Mouse (Mus musculus) naive thymus-derived CD4-positive, alpha-beta T cell, adult 2 months (primary cell): Measurements from ENCODE around the gene Rsph14.

ENCODE experiments used
- DNase-seq: peaks from one replicate; pipeline ENCODE4 v3.0.0-alpha.2; 2011; ENCODE audit warnings: low read depth

The Rsph14 gene

DNA sequence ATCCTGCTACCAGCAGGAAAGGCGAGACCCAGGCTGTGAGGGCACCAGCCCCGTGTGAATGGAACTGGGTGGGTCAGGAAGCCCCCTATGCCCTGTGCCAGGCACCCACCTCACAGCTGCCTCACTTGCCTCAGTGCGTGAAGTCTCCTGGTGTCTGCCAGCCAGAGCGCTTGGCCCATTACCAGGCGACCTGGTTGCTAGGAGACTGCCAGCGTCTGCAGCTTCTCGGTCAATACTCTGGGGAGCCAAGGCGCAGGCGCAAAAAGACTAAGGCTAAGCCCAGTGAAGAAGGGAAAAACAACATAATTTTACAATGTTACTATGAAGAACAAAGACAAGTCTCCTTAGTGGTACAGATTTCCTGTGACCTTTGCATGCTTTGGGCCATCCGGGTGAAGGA lies at the start of gene Rsph14:
Rsph14 (minus strand) TSS at position 192 of the 400 bp plus-strand sequence.
- DNase-seq, result no peak

DNA sequence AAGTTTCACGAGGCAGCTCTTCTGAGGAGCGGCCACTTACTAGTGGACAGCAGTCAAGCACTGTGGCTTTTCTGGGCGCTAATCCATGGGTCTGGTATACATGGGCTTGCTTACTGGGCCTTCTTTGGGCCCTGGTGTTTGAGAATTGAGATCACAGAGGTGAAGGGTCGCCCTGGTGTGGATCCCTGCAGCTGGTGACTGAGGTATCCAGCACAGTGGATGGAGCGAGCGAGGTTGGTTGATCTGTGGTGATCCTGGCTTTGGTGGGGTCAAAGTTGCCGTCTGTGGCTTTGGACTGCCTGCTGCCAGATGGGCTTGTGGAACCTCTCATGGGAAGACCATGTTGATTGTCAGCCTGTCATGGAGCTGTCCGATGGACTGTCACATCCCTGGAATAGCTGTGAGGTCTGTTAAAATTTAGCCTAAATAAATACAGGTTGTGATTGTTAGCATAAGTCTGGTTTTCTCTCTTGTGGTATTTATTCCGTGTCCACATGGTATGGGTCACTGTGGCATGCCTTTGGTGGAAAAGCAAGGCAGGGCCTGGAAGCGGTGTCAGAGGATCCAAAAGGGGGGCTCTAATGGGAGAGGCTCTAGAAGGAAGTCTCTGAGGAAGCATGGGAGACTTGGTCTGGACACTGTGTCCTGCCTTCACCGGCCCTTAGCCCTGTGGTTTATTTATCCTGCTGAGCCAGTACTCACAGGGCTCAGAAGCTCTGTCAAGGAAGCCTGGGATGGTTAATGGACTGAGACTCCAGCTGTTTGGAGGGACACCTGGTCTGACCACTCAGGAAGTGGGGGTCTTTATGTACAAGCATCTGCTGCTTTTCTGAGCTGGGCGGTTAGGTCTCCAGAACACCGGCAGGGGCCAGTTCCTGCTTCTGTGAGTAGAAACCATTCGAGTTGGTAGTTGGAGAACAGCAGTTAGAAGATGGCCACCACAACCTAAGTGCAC lies 46.1 kb upstream of the Rsph14 start:
- DNase-seq, result no peak

DNA sequence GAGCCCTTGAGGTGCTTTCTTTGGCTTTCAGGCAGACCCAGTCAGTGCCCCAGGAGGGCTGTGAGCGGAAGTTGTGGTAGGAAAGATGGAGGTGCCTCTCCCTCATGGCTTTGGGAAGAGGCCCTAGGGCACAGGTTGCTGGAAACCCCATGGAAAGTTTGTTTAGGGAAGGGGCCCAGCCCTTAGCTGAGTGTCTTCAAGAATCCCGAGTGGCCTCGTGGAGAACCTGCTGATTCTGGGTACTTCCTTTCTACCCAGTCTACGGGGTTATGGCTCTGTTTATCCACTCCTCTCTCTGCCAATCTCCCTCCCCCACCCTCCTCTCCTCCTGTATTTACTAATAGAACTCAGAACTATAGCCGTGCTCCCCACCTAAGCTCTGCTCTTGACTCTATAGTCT lies 43.3 kb upstream of the Rsph14 start:
- no peak for DNase-seq

DNA sequence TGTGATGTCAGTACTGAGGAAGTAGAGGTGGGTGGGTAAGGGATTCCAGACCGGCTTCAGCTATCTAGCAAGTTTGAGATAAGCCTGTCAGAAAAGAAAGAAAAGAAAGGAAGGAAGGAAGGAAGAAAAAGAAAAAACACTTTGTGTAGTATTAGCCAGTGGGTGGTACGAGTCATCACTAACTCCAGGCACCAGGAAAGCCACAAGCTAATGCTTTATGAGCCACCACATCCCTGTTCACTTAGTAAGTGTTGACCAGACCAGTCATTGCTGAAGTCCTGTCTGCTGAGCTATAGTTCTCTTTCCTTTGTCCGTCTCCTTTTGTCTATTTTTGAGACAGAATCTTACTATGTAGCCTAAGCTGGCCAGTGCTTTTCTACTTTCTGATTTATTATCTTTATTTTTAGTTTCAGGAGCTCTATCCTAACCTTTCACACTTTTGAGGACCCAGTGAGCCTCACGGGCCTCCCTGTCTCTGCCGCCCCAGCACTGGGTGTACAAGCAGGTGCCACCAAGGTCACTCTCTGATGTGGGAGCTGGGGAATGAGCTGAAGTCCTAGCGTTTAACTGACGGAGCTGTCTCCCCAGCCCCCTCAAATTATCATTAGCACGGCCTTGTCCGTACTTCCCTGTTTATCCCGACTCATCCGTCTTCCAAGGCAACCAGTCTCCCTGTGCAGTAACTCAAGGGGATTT lies 38.0 kb upstream of the Rsph14 start:
- no peak for DNase-seq

DNA sequence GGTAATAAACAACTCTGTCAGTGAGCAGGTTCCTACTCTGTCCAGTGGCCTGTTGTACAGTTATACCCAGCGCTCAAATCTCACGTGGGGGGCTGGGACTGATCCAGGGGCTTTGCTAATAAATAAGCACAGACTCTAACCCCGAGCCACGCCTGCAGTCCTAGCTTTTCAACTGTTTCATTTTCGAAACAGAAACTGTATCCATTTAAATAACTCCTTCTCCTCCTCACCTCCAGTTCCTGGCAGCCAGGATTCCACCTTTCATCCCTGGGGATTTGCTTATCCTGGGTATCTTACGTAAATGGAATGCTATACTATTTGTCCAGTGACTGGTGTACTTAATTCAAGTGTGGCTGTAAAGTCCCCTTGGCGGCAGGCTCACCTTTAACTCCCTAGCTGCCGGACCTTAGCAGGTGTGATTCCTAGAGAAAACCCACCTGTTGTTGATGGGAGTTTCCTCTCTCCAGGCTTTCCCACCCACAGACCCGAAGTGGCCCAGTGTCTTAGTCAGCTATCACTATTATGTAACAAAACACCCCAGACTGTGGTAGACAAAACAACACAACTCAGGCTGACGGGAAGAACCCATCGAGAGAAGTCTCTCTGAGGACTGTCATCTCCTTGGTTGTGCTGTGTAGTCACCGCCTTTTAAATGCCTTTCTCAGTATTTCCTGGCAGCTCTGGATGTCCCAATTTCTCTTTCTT lies 36.4 kb upstream of the Rsph14 start:
- no peak for DNase-seq

DNA sequence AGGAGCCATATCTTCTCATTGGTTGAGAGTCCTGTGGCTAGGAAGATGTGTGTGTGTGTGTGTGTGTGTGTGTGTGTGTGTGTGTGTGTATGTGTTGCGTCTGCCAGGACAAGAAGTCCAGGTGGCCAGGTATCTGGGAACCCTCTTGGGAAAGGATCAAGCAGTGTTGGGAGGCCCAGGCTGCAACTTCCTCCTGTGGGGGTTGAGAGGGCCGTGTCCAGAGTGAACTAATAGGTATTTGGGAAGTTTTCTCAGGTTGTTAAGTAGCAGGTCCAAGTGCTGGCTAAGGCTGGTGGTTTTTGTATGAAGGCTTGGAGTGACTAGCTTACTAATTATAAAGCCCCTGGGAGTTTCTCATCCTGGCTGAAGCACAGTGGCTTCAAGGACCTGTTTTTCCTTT lies 35.7 kb upstream of the Rsph14 start:
- DNase-seq, result no peak

DNA sequence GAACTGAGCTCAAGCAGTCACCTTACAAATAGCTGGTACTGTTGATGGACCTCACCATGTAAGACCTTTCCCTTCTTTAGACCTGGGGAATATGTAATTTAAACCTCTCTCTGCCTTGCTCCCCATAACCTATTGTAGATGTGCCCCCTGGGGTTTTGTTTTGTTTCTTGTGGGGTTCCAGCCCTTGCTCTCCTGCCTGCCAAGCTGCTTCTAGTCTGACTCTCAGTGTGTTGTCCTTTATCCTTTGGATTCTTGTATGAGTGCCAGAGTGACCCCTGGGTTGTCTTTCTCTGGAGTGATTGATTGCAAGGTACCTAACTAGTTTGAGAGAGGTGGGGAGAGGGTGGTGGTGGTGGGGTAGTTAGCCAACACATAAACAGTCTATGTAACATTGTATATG lies 35.1 kb upstream of the Rsph14 start:
- no peak for DNase-seq

DNA sequence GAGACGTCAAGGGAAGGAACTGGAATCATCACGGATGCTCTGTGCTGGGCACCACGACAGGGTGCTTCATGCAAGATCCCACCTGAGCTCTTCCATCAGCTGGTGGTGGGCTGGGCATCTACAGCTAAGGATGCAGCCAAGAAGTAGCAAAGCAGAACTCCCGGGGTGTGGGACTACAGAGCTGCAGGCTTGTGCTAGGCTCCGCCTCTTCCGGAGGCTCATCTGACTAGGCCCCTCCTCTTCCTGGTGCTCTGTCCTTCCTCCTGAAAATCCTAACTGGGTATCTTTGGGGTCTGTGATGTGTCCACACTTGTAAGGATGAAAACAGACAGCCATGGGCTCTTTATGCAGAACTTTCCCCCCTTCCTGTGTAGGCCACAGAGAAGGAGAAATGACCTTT lies 33.3 kb upstream of the Rsph14 start:
- DNase-seq, result no peak

DNA sequence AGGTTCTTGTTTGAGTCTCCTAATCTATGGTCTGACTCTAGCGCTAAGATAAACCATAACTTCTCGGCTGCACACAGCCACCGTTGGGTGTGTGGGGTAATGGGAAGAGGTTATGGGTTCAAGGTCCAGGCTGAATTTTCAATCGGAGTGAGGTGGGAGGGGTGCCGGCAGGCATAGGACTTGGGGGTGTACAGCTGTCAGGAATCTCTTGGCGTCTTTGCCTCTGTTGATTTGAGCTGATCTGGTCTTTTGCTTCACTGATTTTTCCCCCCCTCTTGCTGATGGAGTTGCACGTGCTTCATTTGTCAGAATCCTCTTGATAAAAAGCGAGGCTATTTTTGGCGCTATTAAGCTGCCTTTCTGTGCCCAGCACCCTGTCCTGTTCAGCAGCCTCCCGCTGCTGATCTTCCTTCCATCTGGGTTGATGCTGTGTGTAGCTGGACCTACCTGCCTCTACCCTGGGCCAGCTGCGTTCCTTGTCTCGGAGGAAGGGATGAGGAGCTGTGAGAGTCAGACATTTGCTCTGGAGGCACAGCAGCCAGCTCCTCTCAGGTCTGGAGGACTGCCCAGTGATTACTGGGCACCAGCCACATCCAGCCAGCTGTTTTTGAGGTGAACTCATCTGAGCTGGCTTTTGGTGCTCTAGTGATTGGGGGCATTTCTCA lies 31.0 kb upstream of the Rsph14 start:
- no peak for DNase-seq

DNA sequence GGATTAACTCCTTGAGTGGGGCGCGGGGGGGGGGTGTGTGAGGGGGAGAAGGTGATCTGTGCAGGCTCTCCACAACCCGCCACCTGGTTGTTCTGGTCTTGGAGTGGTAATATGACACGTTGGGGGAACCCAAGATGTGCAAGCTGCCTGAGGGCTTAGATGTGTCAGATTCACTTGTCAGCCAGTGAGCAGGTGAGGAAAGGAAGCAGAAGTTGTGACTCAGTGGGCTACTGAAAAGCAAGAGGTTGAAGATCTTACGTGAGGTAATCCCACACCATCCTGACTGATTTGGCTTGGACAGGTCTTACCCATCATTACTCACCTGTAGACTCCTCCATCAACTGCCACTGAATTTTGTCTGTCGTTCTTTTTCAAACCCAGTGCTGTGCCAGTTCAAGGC lies 30.2 kb upstream of the Rsph14 start:
- peak; percentile 29 for DNase-seq

DNA sequence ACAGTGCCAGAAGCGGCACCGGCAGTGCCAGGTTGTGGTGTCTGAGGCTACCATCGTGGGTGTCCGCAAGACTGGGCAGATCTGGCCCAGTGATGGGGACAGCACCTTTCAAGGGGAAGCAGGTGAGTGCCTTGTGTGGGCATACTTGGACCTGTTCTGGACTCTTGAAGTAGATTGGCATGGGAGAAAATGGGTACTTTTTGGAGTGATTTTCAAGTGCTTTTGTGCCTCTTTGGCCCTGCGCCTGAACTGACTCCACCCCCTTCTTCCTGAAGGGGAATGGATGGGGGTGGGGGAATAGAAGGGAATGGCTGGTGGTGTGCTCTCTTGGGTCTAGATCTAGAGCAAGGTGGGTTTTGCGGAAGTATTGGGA lies 29.8 kb upstream of the Rsph14 start:
- peak; percentile 29 for DNase-seq

DNA sequence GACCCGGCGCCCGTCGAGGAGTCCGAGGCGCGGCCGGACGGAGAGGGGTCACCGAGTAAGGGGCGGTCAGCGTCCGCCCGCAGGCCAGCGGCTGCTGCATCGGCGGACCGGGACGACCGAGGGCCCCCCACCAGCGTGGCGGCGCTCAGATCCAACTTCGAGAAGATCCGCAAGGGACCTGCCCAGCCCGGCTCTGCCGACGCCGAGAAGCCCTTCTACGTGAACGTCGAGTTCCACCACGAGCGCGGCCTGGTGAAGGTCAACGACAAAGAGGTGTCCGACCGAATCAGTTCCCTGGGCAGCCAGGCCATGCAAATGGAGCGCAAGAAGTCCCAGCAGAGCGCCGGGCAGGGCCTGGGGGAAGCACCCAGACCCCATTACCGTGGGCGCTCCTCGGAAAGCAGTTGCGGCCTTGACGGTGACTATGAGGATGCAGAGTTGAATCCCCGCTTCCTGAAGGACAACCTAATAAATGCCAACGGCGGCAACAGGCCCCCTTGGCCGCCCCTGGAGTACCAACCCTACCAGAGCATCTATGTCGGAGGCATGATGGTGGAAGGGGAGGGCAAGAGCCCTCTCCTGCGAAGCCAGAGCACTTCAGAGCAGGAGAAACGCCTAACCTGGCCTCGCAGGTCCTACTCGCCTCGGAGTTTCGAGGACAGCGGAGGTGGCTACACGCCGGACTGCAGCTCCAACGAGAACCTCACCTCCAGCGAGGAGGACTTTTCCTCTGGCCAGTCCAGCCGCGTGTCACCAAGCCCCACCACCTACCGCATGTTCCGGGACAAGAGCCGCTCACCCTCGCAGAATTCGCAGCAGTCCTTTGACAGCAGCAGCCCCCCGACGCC lies 29.2 kb upstream of the Rsph14 start:
- peak; percentile 36 for DNase-seq

DNA sequence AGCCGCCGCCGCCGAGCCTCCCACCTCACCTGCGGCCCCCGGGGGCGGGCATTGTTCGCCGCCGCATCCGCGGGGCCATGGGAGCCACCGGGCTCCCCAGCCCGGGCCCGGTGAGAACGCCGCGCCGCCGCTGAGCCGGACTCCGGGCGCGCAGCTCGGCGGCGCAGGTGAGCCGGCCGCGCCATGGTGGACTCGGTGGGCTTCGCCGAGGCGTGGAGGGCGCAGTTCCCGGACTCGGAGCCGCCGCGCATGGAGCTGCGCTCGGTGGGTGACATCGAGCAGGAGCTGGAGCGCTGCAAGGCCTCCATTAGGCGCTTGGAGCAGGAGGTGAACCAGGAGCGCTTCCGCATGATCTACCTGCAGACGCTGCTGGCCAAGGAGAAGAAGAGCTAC lies 28.5 kb upstream of the Rsph14 start:
- DNase-seq, result peak; percentile 60

DNA sequence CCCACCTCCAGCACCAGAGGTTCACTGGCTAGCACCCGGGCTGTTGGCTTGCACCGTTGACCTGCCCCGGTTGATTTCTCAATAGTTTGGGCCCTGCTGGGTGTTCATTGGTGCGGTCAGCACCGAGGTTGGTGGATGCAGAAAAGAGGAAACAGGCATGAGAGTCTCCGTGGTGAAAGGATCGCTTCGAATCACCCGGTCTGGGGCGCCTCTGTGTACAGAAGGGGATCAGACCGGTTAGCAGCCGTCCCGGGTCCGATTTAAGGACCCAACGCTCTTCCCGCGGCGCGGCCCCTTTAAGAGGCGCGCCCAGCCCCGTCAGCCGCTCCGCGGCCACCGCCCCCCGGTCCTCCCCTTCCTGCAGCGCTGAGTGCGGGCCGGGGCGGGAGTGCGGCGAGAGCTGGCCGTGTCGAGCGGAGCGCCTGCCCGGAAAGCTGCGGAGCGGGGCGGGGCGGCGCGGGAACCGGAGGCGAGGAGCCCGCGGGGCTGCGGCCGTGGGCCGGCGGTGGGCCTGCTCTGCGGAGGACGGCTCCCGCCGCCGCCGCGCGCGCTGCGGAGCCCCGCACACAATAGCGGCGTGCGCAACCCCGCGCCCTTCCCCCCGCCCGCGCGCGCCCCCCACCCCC lies 27.9 kb upstream of the Rsph14 start, which contains the start of gene Bcr:
Bcr (plus strand) TSS at position 376 of the 626 bp plus-strand sequence.
- DNase-seq, result peak; percentile 70

DNA sequence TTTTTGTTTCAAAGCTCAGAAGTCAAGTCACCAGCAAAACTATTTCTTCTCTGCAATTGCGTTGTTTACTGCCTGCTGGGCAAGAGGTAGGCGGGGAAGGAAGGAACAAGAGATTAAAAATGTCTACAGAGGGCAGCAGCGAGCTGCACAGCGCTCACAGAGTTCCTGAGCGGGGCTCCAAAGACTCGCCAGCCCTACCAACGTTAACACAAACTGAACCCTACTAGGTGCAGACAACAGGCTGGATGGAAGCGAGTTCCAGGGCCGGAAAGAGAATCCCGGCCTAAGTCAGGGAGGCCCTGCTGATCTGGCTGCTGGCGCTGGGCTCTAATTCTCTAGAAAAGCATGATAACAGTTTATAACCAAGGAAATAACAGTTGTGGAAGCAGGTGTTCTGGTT lies 27.0 kb upstream of the Rsph14 start:
- DNase-seq, result peak; percentile 89

DNA sequence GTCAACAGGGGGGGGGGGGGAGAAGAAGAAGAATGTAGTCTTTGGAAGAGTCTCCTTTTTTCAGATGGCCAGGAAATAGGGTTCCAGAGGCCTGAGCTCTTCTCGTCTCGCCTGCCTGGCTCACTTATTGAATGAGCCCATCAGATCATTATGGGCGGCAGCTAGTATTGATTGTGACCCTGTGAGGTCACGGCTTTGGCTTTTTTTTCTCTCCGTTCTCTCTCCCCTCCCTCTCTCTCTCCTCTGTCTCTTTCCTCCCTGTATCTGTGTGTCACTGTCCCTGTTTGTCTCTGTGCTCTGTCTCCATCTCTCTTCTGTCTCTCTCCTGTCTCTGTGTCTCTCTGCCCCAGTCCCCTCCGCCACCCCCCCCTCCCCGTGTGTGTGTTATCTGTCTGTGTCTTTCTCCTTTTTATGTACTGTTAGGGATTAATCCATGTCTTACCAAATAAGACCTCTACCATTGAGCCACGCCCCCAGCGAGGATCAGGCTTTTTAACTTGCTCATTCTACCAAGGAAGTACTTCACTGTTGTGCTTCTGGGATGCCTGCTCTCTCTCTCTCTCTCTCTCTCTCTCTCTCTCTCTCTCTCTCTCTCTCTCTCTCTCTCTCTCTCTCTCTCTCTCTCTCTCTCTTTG lies 26.5 kb upstream of the Rsph14 start:
- no peak for DNase-seq

DNA sequence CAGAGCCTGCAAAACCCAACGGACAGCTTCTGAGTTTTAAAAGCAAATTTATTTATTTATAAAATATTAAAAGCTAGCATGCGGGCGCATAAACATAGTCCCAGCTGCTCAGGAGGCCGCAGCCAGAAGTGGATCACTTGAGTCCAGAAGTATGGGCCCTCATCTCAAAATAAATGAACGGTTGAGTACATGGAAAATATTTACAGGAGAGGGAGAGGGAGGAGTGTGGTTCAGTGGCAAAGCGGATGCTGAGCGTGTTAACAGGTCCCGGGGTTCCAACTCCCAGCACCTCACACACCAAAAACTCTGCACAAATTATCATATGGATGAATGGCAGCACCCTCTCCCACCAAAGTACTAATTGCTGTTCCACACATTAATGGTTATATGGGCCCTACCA lies 25.9 kb upstream of the Rsph14 start:
- DNase-seq, result no peak

DNA sequence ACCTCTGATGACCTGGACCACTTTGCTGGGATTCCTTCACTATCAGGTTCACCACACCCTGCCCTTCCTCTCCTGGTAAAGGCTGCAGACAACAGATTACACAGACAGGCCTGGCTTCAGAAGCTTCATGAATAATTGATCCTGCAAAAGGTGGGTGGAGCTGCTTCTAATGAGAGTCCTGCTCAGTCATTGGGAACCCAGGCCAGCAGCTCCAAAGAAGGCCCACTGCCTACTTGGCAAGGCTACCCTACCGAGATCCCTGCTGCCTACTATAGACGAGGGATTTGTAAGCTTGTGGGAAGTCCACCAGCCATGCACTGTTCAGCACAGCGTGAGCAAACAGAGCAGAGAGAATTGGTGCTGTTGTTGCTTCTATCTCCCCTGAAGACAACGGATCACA lies 23.9 kb upstream of the Rsph14 start:
- no peak for DNase-seq

DNA sequence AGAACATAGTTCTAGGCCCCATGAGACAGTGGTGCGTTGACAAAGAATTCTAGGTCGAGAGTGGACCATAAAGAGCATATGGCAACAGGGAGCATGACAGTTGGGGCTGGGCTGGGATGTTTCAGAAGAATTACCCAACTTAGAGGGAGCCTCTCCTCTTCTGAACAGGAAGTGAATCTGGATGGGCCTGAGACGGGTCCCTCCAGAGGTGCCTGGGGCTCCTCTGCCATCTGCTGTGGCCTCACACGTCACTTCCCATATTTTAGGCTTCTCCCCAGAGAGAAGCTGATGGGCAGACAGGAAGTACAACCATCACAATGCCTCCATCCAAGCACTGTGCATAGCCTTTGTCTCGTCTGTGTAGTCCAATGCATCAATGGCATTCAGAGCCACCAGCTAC lies 23.3 kb upstream of the Rsph14 start:
- no peak for DNase-seq

DNA sequence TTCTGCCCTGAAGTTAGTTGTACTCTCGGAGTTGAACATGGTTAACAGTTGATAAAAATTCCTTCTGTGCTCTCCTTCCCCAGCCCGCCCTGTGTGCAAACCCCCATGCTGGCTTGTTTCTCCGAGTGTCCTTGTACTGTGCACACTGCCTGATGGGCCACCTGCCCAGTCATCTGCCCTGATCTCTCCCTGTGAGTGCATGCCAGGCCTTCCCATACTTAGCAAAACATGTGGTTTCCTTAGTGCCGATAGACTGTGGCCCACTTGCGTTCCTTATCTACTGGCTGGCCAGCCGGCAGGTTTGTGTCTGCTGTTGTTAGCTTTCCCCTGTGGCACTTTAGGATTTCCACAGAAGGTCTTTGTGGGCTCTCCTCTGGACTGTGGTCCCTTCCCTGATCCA lies 21.7 kb upstream of the Rsph14 start:
- no peak for DNase-seq
